Mouse (Mus musculus) adrenal gland, postnatal 4 days (tissue): ENCODE results near the gene Efna4. TPM values are rescaled to one million over a fixed set of nuclear protein-coding genes. Genes with fewer than 3 reads are reported as not detected.

Experiments used
- DNase-seq, 2 experiments: peaks; one replicate each; pipeline ENCODE4 v3.0.0; 2021 to 2022; ENCODE audit warnings: low spot score in 2 of 2, mixed read lengths in 2 of 2
- total RNA-seq, 2 experiments: library from RNA; stranded (reverse); gene quantifications; 2 replicates each; pipeline ENCODE4 v1.2.3; 2021

The Efna4 gene
- total RNA-seq, 2 experiments from 2014 or later, result 3.3 to 6.1 TPM

DNA sequence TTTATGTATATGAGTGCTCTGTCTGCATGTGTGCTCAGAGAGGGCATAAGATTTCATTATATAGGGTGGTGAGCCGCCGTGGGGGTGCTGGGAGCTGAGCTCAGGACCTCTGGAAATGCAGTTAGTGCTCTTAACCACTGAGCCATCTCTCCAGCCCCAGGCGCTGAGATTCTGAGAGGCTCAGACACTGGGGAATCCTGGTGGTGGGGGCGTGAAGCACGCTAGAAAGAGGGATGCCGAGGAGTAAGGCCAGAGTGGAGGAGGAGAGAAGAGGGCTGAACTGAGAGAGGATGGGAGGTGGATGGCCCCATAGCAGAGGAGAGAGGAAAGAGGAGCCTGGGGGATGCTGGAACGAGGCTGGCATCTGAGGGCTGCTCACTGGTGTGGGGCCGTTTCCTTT is 26.8 kb upstream of the Efna4 start:
- DNase-seq, result no peak

DNA sequence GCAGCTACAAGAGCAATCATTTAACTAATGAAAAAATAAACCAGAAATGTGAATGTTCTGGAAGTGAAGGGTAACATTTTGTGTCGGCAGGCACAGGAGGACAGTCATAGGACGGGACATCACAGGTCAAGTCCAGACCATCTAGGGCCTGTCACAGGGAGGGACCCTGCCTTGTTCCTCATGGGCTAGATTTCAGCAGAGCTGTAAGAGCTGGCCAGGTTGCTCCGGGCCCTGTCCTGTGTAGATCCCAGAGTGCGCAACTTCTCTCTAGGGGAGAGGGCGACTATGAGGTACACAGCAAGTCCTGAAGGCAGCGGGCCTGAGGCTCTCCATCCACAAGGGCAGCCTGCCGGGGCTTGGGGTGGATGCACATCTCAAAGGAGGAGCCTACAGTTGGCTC is 23.8 kb upstream of the Efna4 start, which contains the start of gene Dcst2:
Dcst2 (plus strand) TSS at position 301 of the 400 bp plus-strand sequence.
- no peak for DNase-seq

DNA sequence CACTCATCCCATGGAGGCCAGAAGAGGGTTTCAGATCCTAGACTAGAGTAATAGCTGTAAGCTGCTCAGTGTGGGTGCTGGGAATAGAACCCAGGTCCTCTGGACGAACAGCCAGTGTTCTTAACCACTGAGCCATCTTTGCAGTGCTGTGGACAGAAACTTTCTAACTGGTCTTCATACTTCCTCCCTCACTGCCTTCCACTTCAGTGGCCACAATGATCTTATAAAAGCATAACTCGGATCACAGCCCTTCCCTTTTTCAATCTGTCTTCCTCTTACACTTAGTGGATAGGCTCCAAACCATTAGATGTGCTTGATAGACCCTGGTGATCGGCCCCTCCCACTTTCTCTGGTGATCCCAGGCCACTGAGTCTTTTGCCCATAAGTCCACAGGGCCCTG is 22.4 kb upstream of the Efna4 start:
- no peak for DNase-seq

- no peak for DNase-seq
These were observed 21.8 kb upstream of the Efna4 start for GRCm38 (mm10) chr3:89359630-89360029.

DNA sequence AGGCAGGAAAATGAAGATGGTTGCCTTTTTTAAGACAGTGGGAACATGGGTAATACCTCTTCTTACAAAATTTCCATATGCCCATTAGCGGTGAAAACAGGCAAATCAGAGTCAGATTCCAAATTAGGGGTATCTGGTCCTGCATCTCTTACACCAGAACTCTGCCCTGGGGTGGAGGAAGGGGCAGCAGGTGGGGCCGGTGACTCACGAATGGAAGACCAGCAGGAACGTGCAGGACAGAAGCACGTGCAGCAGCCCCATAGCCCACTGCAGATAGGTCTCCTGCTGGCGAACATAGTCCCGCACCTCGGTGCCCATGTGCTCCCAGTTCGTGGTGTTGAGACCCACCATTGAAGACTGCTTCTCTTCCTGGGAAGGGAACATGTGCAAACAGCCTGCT is 18.2 kb upstream of the Efna4 start:
- no peak for DNase-seq

DNA sequence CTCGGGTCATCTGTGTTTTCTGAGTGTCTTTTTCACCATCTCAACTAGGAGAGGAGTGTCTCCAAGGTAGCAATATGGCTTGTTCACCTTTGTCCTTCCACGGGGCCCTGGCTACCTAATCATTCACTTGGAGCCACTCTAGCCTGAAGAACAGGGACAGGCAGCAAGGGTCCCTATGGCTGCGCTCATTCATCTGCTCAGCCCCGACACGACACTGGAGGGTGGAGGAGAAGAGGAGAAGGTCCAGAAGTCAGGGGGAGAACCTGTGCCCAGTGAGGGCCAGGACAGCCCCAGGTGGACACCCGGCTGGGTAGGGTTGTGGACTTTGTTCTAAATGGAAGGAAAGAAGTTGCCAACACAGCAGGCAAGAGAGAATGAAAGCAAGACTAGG is 17.7 kb upstream of the Efna4 start:
- DNase-seq, result no peak

GRCm38 (mm10) chr3:89354816-89355511 is 17.1 kb upstream of the Efna4 start:
- peak; percentile 77 to 83 for DNase-seq

DNA sequence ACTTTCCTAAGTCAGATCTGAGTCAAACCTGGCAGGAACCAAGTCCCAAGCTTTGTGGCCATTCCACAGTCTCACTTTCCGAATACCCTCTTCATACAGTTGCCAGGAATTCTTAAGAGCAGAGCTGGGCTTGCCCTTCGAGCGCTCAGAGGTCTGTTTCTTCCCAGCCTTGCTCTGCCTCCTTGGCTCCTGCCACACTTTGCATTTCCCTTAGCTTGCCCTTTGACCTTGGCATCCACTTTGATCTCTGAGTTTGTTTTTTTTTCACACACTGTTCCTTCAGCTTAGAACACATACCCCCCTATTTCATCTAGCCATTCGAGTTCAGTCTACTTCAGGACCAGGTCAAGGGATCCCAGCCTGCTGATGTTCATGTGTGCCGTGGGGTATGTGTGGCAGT is 13.4 kb upstream of the Efna4 start:
- no peak for DNase-seq

DNA sequence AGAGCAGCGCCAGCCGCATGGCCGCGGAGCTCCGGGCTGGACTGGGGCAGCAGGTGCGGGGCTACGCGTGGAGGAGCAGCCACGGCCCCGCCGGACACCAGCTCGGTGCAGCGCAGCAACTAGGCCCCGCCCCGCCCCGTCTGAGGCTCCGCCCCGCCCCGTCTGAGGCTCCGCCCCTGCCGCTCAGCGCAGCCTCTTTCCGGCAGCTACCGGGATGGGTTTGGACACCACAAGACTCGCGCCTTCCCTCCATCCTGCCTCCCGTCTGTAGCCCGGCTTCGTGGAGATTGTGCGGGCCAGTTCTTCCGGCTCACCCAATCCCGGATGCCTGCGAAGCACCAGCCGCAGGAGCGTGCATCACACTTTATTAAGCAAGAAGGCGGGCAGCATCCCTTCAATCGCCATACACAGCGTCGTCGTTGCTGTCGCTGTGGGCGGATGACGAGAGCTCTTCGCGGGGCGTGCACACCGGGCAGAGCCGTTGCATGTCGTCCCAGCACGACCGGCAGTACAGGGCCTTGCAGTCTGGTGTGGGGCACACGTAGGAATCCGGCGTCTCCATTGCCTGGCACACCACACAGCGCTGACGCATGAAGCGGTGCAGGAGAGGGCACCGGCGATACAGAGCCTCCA is 12.2 kb upstream of the Efna4 start, which contains the start of gene Adam15:
Adam15 (minus strand) TSS at position 128 of the 633 bp plus-strand sequence.
- DNase-seq, result peak; percentile 77 to 79

DNA sequence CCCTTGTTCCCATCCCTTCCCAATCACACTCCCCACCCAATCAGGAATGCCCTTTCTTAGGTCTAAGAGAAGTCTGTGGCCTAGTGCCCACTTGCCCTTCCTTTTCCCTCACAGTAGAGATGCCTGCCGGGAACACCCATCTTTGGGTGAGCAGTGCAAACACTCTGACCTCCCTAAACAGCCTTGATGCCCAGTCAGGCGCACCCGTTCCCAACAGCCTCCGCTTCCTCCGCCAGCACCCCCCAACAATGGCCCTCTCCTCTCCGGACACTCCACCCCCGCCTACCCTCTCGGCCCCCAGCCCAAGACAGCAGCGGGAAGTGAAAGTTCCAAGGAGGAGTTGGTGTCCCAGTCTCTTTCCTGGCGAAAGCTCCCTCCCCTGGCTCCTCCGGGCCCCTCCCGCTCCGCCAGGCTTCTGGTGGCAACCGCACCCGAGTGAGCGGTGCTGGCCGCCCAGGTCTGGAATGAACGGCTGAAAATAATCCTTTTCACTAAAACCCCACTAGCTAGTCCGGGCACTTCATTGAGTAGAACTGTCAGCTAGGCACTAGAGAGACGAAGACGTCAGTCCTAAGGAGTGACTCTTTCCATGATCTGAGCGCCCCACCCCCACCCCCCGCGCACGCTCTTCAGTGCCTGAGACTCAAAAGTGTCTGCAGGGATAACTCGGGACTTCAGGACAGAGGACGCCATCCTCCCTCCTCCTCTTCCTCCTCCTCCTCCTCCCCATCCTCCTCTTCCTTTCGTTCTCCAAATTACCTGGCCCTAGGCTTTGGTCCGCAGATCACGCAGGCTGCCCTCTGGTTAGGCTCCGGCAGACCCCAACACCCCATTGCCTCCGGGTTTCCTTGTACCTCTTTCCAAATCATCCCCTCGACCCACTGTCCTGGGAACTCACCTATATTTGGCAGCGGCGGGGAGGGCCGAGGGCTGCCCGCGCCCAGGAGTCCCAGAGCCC is 11.4 kb upstream of the Efna4 start:
- peak in 1 of 2 experiments; percentile 33 for DNase-seq

GRCm38 (mm10) chr3:89347916-89348315 is 10.1 kb upstream of the Efna4 start:
- no peak for DNase-seq

DNA sequence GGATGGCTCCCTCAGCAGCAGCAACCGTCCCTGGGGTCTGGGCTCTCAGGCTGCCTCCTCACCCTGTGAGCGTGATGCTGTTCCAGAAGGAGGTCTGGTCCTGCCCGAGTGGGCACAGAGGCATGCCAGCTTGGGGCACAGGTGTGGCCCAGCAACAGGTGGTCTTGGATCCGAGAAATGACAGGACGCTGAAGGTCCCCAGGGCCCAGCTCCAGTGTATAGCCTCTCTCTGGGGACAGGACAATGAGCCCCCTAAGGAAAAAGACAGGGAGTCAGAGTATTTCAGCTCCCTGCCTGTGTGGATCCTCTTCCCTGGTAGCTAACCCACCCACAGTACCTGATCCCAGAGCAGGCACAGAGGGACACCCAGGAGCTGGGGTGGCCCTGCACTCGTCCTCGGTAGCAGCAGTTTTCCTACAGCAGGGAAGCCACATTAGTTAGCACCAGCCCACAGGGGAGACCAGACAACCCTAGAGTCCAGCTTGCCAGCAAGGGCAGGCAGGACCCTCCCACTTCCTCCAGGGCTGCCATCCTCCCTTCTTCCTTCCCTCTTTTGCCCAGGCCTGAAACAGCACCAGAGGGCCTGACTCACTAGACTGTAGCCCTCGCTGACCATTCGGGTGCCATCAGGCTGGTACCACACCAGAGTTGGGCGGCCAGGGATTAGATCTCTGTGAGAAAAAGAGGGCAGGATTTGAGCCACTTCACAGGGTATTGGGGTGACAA is 9.2 kb upstream of the Efna4 start:
- no peak for DNase-seq

DNA sequence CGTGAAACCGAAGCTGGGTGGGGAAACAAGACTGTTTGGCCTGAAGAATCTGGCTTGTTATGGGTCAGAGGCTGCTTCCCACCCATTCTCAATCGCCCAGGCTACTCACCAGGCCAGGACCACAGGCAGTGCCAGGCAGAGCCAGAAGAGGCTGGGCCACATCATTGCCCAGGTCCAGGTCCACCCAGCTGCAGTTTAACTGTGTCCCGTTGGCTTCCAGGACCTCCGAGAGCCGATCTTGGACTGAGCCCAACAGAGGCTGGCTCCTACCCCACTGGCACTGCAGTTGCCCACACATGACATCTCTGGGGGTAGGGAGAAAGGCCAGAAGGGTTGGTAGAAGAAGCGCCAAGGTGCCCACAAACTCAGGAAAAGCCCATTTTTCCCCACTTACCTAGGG is 5.5 kb upstream of the Efna4 start:
- no peak for DNase-seq

DNA sequence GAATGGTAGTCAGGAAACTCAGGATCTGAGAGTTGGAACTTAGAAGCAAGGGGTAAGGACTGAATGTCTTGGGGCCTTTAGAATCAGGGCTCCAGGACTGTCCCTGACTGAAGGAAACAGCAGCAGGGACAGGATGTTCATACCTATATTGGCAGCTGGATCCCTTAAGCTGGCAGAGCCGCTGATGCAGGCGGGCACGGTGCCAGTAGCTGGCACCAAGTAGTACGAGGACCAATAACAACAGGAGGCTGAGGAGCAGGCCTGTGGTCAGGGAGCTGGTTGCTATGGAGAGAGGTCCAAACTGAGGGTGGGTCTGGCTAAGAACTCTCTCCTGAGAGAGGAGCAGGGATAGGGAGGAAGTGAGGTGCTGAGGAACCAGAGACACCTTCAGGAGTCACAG is 4.0 kb upstream of the Efna4 start:
- no peak for DNase-seq

DNA sequence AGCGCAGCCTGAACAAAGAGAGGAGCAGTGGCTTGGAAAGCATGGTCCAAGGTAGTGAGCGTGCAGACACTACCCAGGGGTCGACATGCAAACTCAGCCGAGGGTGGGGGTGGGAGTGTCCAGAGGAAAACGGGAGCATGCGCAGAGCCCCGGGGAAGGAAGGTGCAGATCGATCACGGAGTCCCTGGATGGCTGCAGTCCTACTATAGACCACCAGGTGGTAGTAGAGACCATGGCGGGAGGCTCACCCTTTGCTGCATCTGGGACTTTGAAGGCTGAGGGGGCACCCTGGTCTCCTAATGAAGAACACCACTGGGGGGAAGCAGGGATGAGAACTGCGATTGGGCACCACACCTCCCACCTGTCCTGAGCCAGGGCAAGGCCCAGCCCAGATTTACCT is 2.6 kb upstream of the Efna4 start:
- peak in 1 of 2 experiments; percentile 65 for DNase-seq

- peak in 1 of 2 experiments; percentile 57 for DNase-seq
These were observed 1.6 kb upstream of the Efna4 start for GRCm38 (mm10) chr3:89339416-89339815.

- DNase-seq, result no peak
These were observed 637 bp downstream of the Efna4 start for GRCm38 (mm10) chr3:89337062-89337720.

DNA sequence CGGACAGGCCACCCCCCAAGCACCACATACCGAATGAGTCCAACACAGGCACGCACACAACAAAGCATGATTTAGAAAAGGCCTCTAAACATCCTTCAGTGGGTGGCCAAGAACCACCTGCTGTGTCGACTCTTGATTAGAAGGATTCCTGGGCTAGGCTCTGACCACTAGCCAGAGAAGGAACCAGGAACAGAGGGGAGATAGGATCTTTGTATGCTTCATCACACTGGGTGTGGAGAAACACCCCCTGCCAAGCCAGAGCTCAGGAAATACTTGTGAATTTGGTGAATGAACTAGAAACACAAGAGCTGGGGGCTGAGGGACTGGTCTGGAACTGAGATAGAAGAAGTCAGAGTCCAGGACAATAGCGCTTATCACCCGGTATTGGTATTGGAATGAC is 1.3 kb downstream of the Efna4 start:
- DNase-seq, result no peak

DNA sequence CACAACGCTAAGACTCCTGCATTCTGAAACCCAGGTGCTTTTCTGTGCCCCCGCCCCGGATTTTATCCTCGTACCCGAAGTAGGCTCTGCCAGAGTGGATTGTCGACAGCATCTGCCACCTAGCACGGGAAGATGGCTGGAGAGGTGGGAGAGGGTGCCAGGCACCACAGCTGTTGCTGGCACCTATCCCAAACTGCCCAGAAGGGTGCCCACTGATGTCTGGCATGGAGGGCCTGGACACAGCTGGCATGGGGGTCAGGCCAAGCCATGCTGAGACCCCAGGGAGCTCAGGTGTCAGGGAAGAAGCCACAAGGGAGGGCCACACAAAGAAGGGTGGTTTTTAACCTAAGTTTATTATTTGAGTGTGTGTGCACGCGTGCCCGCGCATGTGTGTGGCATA is 4.8 kb downstream of the Efna4 start:
- DNase-seq, result no peak

DNA sequence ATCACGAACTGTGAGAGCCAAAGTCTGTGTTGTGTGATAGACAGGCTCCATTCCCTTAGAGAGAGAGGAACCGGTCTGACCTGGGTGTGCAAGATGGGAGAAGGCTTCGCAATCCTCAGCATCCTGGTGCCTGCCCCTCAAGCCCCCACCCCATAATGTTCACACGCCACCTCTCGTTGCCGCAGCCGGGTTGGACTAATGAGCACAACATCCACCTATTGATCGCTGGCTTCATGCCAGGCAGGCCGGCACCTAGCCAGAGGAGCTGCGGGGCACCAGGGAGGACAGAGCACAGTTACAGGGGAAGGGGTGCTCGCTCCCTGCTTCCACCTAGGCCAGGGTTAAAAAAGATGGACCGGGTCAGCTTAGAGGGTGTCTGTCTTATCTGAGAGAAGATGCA is 5.4 kb downstream of the Efna4 start:
- DNase-seq, result no peak

- DNase-seq, result no peak
These were observed 5.8 kb downstream of the Efna4 start for GRCm38 (mm10) chr3:89332013-89332412.
